Mouse (Mus musculus) skeletal muscle tissue, adult 2 months (tissue): Measurements from ENCODE around the gene Gm6096.
A peak's percentile ranks its signal among the peaks of the same experiment; 100 is the strongest.

Experiments used
- DNase-seq: peaks from one replicate; pipeline ENCODE4 v3.0.0-alpha.2; 2012; ENCODE audit warnings: low read depth, low spot score

The Gm6096 gene

DNA sequence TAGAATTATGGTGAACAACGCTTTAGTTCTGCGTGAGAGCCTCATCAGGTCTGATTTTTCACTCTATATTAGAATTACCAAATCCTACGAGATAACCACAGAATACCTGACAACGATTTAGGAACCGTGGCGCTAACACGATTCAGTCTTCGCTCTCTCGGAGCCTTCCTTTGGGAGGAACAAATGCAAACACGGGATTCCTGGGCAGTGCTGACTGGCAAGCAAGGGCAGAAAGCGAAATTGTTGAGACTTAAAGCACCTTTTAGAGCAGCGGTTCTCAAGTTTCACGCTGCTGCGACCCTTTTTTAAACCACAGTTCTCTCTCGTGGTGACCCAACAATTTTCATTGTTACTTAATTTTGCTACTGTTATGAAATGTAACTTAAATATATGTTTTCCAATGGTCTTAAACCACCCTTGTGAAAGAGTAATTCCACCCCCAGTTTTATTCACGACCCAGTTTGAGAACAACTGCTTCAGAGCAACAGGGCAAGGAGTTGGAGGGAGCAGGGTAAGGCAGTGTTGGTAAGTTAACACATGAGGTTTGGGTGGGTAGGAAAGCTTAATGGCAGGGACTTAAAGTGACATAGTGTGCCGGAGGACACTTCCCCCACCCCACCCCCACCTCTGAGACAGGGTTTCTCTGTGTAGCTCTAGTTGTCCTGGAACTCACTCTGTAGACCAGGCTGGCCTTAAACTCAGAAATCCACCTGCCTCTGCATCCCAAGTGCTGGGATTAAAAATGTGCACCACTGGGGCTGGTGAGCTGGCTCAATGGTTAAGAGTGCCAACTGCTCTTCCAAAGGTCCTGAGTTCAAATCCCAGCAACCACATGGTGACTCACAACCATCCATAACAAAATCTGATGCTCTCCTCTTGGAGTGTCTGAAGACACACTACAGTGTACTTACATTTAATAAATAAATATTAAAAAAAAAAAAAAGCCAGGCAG lies 16.0 kb upstream of the Gm6096 start:
- no peak for DNase-seq

DNA sequence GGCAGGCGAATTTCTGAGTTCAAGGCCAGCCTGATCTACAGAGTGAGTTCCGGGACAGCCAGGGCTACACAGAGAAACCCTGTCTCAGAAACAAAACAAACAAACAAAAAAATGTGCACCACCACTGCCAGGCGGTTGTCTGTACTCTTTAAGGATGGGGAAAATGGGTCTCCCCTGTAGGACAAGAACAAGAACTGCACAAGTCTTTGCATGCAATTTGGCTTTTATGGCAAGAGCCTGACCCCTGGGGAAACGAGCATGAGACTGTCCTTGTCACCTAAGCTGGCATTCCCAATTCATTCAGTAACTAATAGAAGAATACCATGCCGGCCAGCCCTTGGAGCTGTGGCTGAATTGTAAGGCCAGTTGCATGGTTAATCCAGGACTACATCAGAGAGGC lies 15.2 kb upstream of the Gm6096 start:
- no peak for DNase-seq

- no peak for DNase-seq
Measured at GRCm38 (mm10) chr7:34238086-34238485, 12.8 kb upstream of the Gm6096 start.

GRCm38 (mm10) chr7:34242176-34242575 lies 8.7 kb upstream of the Gm6096 start:
- DNase-seq: no peak

DNA sequence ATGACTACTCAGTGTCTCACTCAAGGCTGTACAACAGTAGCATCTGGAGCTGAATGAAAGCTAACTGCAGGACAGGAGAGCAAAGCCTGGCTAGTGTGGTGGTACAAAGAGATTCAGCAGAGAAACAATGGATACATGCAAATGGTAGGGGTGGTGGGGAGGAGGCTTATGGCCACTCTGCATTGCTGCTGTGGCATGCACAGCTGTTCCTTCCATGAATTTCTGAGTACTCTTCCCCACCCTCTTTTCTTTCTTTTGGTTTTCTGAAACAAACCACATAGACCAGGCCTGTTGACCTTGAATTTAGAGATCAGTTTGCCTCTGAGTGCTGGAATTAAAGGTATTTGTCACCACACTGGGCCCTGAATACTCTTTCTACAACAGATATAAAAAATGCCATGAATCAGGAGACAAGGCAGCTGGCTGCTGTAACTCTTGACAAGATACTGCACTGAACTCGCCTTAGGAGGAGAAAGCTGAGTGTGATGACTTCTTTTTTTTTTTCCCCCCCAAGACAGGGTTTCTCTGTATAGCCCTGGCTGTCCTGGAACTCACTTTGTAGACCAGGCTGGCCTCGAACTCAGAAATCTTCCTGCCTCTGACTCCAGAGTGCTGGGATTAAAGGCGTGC lies 3.9 kb upstream of the Gm6096 start:
- DNase-seq: no peak

DNA sequence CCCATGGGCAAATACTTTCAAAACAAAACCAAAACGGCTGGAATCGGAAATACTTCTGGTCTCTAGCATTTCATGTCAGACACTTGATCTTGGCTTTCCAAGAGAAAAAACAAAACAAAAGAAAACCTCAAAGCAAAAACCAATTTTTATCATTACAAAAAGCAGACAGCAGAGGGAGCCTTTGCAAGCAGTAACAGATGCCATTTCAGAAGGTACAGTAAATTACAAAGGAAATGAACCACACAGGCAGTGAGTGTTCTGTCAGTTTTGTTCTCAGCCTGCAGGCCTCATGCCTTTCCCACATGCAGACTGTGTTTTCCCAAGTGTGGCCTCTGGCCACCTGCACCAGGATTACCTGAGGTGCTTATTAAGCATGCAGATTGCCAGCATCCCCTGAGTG lies 1.2 kb downstream of the Gm6096 start:
- no peak for DNase-seq

DNA sequence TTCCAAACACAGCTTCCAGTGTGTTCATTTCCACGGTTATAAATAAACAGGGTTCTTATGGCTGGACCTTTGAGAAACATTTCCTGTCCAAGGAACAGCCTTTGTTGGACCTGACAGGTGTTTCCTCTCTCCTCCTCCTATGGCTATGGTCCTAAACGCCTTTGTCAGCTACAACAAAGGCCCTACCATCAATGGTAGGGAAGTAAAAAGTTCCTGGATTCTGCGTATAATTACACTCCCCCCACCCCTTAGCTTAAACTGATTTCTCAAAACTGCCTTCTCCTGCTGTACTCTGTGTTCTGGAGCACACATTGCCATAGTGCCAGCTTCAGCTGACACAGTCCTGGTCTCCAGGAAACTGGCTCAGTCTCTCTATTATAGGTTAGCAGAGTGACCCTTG lies 4.3 kb downstream of the Gm6096 start:
- no peak for DNase-seq

DNA sequence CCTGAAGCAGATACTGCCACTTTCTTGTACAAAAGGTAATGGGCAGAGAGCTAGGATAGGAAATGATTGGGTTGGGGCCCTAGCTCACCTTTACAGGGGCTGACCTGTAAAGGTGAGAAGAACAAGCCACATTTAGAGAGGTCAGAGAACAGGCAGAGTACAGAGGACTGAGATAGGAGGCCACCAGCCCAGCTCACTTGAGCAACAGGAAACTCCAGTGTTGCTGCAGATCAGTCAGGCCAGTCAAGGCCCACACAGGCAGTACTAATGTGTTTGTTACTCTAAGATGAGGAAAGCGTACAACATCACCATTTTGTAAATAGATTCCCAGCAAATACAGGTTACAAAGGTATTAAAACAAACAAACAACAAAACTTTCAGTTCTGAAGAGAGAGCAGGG lies 5.1 kb downstream of the Gm6096 start:
- DNase-seq: no peak

GRCm38 (mm10) chr7:34257279-34257678 lies 6.4 kb downstream of the Gm6096 start:
- no peak for DNase-seq

DNA sequence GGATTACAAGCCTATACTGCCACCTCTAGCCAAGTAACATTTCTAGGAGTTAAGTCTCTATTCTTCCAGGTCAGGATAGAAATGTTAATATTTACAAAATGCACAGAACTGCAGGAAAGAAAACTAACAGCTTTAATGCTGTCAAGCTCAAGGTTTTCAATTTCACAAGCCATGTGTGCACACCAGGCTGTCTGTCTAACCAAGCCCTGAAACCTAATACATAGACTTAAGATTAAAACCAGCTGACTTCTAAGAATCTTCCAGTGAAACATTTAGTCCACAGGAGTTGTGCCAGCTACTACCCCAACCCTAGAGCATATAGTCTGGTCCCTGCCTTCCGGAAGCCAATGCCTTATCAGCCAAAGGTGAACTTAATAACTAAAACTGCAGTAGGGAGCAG lies 7.6 kb downstream of the Gm6096 start:
- no peak for DNase-seq

DNA sequence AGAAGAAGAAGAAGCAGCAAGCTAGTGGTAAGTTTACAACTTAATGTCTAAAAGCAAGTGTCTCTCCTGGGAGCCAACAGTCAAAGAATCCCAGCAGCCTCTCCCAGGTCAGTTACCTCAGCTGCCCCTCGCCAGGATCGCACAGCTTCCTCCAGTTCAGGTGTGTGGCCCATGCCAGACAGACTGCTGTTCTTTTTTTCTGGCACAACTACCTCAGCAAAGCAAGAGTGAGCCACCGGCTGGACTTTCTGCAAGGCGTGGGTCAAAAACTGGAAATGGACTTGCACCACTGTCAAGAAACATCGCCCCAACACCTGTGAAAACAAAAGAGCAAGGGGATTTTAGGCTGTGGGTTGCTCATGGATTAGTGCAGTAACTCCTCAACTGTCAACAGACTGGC lies 12.6 kb downstream of the Gm6096 start:
- DNase-seq: no peak

- DNase-seq: peak; percentile 77
Measured at GRCm38 (mm10) chr7:34265876-34266346, 15.1 kb downstream of the Gm6096 start.

GRCm38 (mm10) chr7:34266421-34266820 lies 15.6 kb downstream of the Gm6096 start:
- DNase-seq: peak; percentile 29

- no peak for DNase-seq
Measured at GRCm38 (mm10) chr7:34268463-34268862, 17.6 kb downstream of the Gm6096 start.

DNA sequence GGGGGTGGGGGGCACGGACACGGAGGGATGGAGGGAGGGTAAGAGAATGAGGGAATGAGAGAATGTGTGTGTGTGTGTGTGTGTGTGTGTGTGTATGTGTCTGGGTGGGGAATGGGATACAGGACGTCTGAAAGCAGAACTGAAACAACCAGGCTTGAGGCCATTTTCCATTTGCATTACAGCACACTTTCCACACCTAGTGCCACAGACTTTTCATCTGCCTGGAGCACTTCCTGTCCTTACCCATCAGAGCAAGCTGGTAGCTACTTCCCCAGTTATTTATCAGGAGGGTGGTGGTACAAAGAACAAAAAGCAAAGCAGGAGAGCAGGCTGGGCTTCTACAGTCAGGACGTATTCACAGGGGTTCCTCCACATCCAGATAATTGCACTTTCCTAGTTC lies 21.6 kb downstream of the Gm6096 start:
- DNase-seq: no peak

DNA sequence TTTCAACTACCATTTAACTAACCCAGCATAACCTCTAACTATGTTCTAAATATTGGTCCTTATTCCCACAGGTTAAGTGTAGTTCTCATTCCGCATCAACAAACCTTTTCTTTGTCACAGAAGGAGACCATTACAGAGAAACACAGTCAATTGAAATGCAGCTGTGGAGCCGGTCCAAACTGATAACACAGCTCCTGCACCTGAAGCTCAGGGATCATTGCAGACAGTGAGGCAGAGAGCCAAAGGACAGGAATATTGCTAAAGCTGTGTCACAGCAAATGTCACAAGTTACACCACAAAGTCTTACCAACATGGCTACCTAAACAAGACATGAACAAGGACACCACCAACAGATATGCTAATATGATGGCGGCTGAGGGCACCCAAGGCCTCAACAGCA lies 25.2 kb downstream of the Gm6096 start:
- no peak for DNase-seq

GRCm38 (mm10) chr7:34277656-34278055 lies 26.8 kb downstream of the Gm6096 start:
- DNase-seq: peak; percentile 44

DNA sequence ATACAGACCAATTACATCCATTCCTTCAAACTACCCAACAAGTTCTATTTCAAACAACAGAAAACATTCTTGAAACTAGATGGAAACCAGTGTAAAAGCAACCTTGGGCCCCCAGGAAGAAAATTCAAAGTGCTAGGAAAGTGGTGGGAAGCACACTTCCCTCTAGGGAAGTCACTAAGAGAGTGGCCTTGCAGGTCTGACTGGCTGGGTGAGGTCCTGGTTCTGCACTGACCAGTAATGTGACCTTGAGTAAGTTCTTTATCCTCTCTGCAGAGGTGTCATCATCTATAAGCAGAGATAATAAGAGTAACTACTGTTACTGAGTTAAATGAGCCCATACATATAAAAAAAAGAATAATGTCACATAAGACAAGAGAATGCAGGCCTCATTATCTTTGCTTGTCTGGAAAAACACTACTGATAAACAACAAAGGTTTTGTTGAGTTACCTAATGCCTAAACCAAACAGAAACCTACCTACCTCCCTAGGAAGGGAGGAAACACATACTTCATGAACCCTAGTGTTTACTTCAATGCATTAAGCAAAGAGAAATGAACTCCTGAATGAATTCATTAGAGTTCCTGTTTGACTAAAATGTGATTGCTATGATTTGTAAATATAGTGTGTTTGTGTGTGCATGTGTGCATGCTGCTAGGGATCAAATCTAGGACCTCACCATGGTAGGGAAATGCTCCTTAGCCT lies 39.8 kb downstream of the Gm6096 start:
- no peak for DNase-seq

DNA sequence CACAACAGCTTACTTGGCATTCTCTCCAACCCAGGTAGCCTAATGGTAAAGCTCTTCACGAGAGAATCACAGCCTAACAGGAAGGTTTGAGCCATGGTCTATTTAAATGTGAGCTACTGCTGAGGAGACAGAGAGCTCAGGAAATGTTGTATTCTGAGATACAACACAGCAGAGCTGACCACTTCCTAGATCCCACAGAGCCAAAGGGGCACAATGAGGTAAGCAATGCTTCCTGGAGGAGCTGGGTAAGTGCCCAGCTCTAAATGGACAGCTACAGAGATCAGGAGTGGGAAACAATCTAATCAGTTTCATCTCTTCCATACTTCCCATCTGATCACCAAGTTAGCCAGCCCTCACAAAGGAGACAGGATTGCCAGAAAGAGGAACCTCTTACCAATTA lies 40.4 kb downstream of the Gm6096 start:
- DNase-seq: no peak

- DNase-seq: no peak
Measured at GRCm38 (mm10) chr7:34292633-34293032, 41.8 kb downstream of the Gm6096 start.

GRCm38 (mm10) chr7:34296124-34296523 lies 45.3 kb downstream of the Gm6096 start:
- no peak for DNase-seq

DNA sequence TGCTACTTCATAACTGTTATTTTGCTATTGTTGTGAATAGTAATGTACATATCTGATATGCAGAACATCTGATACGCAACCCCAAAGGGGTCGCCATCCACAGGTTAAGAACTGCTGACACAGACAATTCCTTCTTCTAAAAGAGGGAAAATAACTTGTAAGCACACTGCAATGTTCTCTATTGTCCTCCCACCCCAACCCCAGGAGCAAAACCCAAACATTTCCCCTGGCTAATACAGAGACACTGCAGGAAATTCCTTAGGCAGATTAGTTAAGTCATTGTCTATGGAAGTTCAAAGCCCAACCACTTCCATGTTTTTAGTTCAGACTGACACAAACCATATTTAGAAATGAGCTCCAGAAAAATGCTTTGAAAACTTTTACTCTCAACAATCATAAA lies 48.0 kb downstream of the Gm6096 start:
- no peak for DNase-seq
